Mouse (Mus musculus): Measurements from ENCODE around the gene Mmel1.

DNA sequence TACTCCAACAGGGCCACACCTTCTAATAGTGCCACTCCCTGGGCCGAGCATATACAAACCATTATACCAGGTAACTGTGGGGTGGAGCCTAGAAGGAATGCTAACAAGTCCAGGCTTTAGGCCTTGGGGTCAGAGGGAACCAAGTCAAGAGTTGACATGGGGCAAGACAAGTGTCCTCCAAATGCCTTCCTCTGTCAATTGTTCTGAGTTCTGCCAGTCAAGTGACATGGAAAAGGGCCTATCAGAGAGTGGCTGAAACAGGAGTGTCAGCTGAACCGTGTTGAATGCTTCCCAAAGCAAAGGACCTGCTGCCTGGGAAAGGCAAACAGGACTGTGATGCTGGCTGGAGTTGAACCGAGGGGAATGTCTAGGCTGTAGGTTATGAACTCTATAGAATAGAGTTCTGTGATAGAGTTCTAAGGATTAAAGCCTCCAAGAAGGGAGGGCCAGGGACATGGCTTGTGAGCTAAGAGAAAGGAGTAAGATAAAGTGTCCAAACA, 5.9 kb upstream of the Mmel1 start:
- TF ChIP-seq CTCF (IDR thresholded peaks at IDR 0.05; ENCODE audit: extremely low read depth, insufficient read depth, insufficient read length, insufficient replicate concordance) (no peak), POLR2A (IDR thresholded peaks at IDR 0.05; ENCODE audit: low read depth, low read length) (no peak)

Measured in spleen, adult 2 months (tissue).